Mouse (Mus musculus): ENCODE measurements around the gene Ifih1.

The Ifih1 gene

GRCm38 (mm10) chr2:62646014-62646645 lies at the start of gene Ifih1:
TSS of gene Ifih1 (minus strand) at chr2:62646255.
- DNase-seq (ENCODE audit: low read depth, low spot score) = peak; percentile 52

- no peak for DNase-seq (ENCODE audit: low read depth, low spot score)
These were observed 39.9 kb upstream of the Ifih1 start for GRCm38 (mm10) chr2:62685934-62686333.

DNA sequence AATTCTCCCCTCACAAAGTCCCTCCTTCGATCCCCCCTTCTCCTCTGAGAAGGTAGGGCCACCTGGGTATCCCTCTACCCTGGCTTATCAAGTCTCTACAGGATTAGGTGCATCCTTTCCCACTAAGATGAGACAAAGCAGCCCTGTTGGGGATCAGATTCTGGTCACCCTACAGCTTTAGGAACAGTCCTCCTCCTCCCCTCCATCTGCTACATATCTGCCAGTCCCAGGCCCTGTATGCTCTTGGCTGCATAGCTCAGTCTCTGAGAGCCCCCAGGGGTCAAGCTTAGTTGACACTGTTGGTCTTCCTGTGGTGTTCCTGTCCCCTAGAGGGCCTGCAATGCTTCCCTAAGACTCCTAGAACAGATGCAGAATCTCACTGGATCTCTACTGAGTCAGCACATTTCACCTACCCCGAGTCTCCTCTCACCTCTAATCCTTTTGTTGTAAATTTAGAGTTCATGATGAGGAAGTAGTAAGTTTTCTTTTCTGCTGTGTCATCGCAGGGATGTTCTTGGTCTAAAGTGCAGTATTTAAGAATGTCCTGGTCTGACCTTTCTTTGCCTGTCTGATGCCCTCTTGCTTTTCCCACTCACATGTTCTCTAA lies 39.0 kb upstream of the Ifih1 start:
- DNase-seq (ENCODE audit: low read depth, low spot score) = no peak

- DNase-seq (ENCODE audit: low read depth, low spot score) = peak; percentile 47
These were observed 35.6 kb upstream of the Ifih1 start for GRCm38 (mm10) chr2:62681667-62682066.

GRCm38 (mm10) chr2:62672788-62673187 lies 26.7 kb upstream of the Ifih1 start:
- DNase-seq (ENCODE audit: low read depth, low spot score) = no peak

- no peak for DNase-seq (ENCODE audit: low read depth, low spot score)
These were observed 24.7 kb upstream of the Ifih1 start for GRCm38 (mm10) chr2:62670767-62671166.

GRCm38 (mm10) chr2:62670301-62670700 lies 24.2 kb upstream of the Ifih1 start:
- DNase-seq (ENCODE audit: low read depth, low spot score) = no peak

- DNase-seq (ENCODE audit: low read depth, low spot score) = no peak
These were observed 23.8 kb upstream of the Ifih1 start for GRCm38 (mm10) chr2:62669848-62670247.

DNA sequence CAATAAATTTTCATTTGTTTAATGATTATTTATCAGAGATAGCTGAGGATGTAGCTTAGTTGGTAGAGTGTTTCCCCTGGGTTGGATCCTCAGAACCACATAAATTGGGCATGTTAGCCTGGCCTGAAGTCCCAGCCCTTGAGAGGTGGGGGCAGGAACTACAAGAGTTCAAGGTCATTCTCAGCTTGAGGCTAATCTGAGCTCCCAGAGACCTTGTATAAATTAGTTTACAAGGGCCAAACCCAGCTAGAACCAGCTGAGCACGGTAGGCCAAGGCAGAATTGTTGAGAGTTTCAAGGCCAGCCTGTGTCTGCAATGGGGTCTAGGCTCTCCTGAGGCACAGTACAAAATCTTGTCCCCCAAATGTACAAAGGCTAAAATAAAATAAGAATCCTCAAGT lies 19.5 kb upstream of the Ifih1 start:
- DNase-seq (ENCODE audit: low read depth, low spot score) = no peak

GRCm38 (mm10) chr2:62664839-62665238 lies 18.8 kb upstream of the Ifih1 start:
- no peak for DNase-seq (ENCODE audit: low read depth, low spot score)

DNA sequence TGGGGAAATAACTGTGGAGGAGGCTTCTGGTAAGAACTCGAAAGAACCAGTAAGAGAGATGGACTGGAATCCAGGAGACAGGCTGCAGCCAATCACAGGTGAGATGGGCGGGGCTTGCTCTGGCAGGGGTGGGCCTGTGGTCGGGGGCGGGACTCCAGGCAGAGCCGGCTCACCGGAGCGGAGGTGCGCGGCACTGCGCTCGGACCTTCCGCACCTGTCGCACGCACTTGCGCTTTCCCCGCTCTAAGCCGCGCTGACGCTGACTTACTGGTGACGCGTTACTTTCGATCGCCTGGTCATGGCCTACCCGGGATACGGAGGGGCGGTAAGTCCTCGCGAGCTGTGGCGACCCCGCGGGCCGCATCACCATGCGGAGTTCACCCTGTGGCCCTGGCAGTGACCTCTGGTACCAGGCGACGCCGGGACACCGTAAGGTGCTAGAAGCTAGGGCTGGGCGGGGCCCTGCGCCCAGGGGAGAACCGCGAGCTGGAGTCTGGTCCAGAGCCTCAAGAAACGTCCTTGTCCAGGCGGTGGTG lies 18.1 kb upstream of the Ifih1 start, which contains the start of gene Gca:
Gca (plus strand) TSS at position 151 of the 536 bp plus-strand sequence.
- peak; percentile 75 for DNase-seq (ENCODE audit: low read depth, low spot score)

DNA sequence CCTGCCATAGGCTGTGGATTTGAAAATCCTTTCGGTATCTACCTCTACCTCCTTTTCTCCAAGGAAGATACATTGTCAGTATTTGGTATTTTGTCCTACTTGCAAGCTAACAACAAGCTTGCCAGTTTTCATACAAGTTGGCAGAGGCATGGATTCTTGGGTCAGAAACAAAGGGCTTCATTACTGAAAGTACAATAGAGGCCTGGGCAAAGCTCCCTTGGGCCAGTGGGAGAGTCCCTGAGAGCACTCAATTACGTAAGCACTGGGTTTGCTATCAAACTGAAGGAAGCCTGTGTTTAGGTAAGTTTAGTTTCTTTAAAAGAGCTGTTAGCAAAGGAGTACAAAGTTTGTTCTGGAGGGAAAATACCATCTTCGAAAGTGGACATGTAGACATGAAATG lies 16.5 kb upstream of the Ifih1 start:
- no peak for DNase-seq (ENCODE audit: low read depth, low spot score)

- DNase-seq (ENCODE audit: low read depth, low spot score) = no peak
These were observed 14.5 kb upstream of the Ifih1 start for GRCm38 (mm10) chr2:62660565-62660964.

DNA sequence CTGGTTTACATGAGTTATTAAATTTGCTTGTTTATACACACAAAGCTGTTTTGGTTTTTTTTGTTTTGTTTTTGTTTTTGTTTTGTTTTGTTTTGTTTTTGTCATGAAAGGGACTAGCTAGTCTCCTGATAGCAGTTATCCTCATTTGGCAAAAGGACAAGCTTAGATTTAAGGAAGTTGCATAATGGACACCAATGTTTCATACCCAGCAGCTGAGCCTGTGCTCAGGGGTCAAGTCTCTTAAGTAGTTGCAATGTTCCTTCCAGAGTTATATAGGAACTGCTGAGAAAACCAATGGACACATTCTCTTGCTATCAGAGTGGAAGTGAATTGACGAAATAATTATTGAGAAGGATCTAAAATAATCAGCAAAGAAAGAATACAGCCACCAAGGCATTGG lies 10.0 kb upstream of the Ifih1 start:
- DNase-seq (ENCODE audit: low read depth, low spot score) = no peak

DNA sequence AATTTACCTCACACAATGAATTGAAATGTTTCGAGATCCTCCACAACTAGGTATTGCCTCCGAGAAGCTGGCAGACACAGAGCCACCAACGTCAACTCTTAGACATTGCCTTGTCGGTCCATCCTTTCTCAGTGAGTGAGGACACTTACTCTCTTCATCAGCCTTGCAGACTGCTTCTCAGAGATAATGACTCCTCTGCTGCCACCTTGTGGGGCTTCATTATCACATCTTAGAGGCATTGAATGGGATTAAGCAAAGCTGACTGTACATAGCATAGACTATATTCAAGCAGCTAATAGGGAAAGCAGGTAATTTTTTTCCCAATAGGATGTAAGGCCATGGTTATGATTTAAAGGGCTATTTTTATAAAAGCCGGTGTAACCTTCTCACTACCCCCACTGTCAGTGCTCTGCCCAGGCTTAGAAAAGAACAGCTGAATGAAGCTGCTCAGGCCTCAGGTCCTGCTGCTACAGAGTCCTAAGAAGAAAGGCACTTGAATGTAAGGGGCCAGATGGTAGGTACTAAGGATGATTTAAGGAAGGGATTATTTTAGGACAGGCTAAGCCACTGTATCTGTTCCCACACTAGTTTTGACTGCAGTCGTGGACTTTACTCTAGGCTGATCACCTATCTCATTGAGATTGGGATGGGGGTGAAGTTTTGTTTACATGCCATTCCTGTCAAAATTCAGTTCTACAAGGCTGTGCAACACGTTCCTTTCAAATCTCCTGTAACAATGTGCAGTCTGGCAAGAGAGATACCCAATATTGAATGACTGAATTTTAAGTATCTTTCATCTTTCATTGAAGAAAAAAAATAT lies 8.7 kb upstream of the Ifih1 start:
- peak; percentile 12 for DNase-seq (ENCODE audit: low read depth, low spot score)

GRCm38 (mm10) chr2:62652466-62652865 lies 6.4 kb upstream of the Ifih1 start:
- DNase-seq (ENCODE audit: low read depth, low spot score) = no peak

GRCm38 (mm10) chr2:62651890-62652289 lies 5.8 kb upstream of the Ifih1 start:
- no peak for DNase-seq (ENCODE audit: low read depth, low spot score)

DNA sequence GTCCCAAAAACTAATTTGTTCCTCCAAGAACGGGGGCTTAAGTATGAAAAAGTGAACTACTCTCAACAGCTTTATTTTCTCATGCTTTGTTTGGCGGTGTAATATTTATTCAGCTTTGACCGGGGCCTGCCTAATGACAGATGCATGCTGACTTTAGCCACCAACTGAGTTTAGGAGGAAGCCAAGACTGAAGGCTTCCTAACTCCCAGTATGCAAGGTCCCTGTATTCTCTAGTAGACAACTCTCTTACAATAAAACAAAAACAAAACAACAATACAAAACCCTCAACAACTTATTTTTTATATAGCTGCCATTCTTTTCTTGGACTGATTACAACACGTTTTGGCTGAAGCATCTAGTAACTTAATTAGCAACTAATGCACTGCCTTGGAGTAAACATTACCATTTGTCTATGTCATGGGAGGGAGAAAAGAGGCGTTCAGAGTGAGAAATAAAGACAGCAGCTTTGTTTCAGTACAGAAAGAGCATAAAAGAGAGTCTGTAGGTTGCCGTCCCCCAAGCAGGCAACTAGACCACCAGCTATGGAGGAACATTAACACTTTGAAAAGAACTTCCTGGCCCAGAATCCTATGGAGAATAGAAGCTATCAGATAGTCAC lies 725 bp upstream of the Ifih1 start:
- DNase-seq (ENCODE audit: low read depth, low spot score) = no peak

GRCm38 (mm10) chr2:62645475-62645874 lies 580 bp downstream of the Ifih1 start:
- DNase-seq (ENCODE audit: low read depth, low spot score) = no peak

DNA sequence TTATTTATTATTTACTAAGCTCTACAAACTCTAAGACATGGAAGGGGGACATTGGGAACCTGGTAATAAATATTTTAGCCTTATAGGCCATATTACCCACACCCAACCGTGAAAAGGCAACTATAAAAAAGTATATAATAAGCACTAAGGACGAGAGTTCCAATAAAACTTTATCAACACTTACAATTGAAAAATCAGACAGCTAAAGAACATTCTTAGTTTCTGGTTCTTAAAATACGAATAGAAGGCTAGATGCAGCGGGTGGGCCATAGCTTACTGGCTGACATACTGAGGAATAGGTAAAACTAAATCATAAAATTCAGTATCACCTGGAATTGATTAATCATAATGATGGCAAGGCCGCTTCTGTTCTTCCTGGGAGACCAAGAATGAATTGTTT lies 1.2 kb downstream of the Ifih1 start:
- DNase-seq (ENCODE audit: low read depth, low spot score) = no peak

DNA sequence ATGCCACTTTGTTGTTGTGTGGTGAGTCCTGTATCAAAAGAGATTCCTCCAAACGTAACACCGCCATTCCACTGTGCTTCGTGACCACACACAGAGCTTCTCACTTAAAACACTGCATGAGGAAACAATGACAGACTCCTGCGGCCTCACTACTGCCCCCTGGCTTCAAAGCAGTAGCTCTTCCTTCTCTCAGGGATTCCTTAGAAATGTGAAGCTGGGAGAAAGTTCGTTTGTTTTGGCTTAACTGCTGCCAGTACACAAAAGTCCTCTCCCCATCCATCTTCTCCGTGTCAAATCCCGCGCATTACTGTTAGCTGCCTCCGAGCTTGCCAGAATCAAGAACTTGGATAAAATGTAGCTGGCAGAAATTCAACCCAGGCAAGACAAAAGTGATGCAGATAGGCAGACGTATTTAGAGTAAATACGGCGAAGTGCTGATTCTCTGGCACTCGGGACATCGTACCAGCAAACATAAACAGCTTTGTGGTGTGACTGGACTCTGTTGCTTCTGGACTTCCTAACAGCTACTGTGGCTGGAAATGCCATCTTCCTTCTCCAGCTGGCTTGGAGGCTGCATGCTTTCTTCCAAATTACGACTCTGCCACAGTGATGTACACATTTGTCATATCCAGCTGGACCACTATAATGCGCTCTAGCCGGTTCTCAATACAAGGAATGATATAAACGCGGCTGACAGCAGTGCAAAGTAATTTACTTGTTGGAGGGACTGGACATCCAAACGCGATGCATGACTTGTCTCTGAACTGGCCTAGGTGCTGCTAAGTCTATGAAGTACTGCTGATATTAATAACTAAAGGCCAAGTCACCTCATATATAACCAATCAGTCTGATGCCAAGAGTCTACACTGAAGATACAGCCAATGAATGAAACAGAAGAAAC lies 2.4 kb downstream of the Ifih1 start:
- DNase-seq (ENCODE audit: low read depth, low spot score) = no peak

Data from skeletal muscle tissue, adult 2 months (tissue).